Mouse (Mus musculus) myocyte (in vitro differentiated cells): ENCODE measurements around the gene Myo1e. TPM values are rescaled to one million over a fixed set of nuclear protein-coding genes. Genes with fewer than 3 reads are reported as not detected.

Experiments used
- H3K27me3 ChIP-seq: one replicate; pipeline ENCODE4 v1.6.1; 2011; ENCODE audit not compliant: control insufficient read depth, insufficient read depth, insufficient read length
- H3K36me3 ChIP-seq: one replicate; pipeline ENCODE4 v1.6.1; 2011; ENCODE audit not compliant: control insufficient read depth, insufficient read depth
- H3K4me2 ChIP-seq: one replicate; pipeline ENCODE4 v1.6.1; 2011; ENCODE audit warnings: low read depth, control low read depth
- H3K4me3 ChIP-seq: one replicate; pipeline ENCODE4 v1.5.1; 2011; ENCODE audit warnings: mild to moderate bottlenecking, control low read depth, moderate library complexity
- H3K79me2 ChIP-seq: one replicate; pipeline ENCODE4 v1.6.1; 2011; ENCODE audit not compliant: control insufficient read depth, insufficient read depth
- H3ac ChIP-seq: one replicate; pipeline ENCODE4 v1.6.1; 2011; ENCODE audit not compliant: control insufficient read depth, insufficient read length
- CEBPB ChIP-seq: IDR thresholded peaks from 2 replicates; pipeline ENCODE4 v1.6.1; 2011; ENCODE audit warnings: mild to moderate bottlenecking, moderate library complexity; ENCODE audit not compliant: poor library complexity, insufficient read depth, severe bottlenecking
- E2F4 ChIP-seq: IDR thresholded peaks from one replicate; pipeline ENCODE4 v1.6.1; 2011; ENCODE audit warnings: mild to moderate bottlenecking, control low read depth, moderate library complexity; ENCODE audit not compliant: insufficient read depth
- MAX ChIP-seq: IDR thresholded peaks from one replicate; pipeline ENCODE4 v1.6.1; 2011; ENCODE audit warnings: low read depth, mild to moderate bottlenecking, control low read depth
- MYOD1 ChIP-seq, 3 experiments: IDR thresholded peaks; one replicate each; pipeline ENCODE4 v1.6.1; 2011; ENCODE audit warnings: control low read depth in 2 of 3, low read depth in 2 of 3, mild to moderate bottlenecking in 2 of 3, moderate library complexity in 1 of 3; ENCODE audit not compliant: insufficient read length in 2 of 3, control insufficient read depth in 1 of 3
- MYOG ChIP-seq, 3 experiments: IDR thresholded peaks; one replicate each; pipeline ENCODE4 v1.6.1; 2011; ENCODE audit warnings: control low read depth in 2 of 3, low read depth in 2 of 3, mild to moderate bottlenecking in 2 of 3; ENCODE audit not compliant: insufficient read length in 2 of 3, control insufficient read depth in 1 of 3, insufficient read depth in 1 of 3
- POLR2A ChIP-seq: IDR thresholded peaks from one replicate; pipeline ENCODE4 v1.6.1; 2011; ENCODE audit warnings: low read depth, mild to moderate bottlenecking, control low read depth, moderate library complexity; ENCODE audit not compliant: insufficient read length
- POLR2AphosphoS2 ChIP-seq: IDR thresholded peaks from one replicate; pipeline ENCODE4 v1.6.1; 2011; ENCODE audit warnings: low read depth, control low read depth; ENCODE audit not compliant: insufficient read length
- REST ChIP-seq: IDR thresholded peaks from one replicate; pipeline ENCODE4 v1.6.1; 2011; ENCODE audit warnings: mild to moderate bottlenecking, control low read depth, moderate library complexity; ENCODE audit not compliant: insufficient read depth, insufficient read length
- SRF ChIP-seq: IDR thresholded peaks from one replicate; pipeline ENCODE4 v1.6.1; 2011; ENCODE audit warnings: low read depth; ENCODE audit not compliant: control insufficient read depth, insufficient read length
- TCF12 ChIP-seq: IDR thresholded peaks from one replicate; pipeline ENCODE4 v1.6.1; 2011; ENCODE audit warnings: mild to moderate bottlenecking, control low read depth; ENCODE audit not compliant: poor library complexity, insufficient read depth, severe bottlenecking
- TCF3 ChIP-seq: IDR thresholded peaks from one replicate; pipeline ENCODE4 v1.6.1; 2011; ENCODE audit warnings: low read depth, control low read depth; ENCODE audit not compliant: insufficient read length
- USF1 ChIP-seq: IDR thresholded peaks from one replicate; pipeline ENCODE4 v1.6.1; 2011; ENCODE audit warnings: low read depth, mild to moderate bottlenecking, control low read depth, moderate library complexity
- polyA plus RNA-seq: library from polyadenylated mRNA; unstranded; fragments of >200 nt; fragmentation: generic; extraction: Trizol; gene quantifications from one replicate; pipeline ENCODE4 v1.2.1, GENCODE M21; 2012; ENCODE audit warnings: missing spikeins

Gene Myo1e
- polyA plus RNA-seq, 1 experiment, result 26.5 TPM

DNA sequence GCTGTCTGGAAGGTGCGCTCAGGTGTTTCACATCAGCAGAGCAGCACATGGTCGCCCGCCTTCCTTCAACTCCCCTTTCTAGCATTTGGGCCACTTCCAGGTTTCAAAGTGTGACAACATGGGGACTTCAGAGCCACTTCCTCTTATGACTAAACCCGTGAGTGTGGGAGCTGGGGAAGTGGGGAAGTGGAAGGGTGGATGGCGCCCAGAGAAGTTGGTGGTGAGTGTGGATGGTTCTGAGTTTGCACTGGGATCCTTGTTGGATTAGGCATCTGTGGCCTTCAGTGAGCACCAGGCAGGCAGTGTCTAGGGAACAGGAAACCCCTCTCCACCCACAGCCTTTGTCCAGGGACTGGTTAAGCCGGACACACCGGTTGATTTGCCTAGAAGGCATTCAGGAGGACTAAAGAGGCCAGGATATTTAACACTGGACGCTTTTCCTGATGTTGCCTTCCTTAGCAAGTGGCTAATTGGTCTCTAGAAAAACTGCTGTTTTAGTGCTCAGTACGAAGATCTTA is 53.2 kb downstream of the Myo1e start:
- no peak for TF ChIP-seq MYOG (IDR thresholded peaks at IDR 0.05; ENCODE audit: control insufficient read depth in 1 of 3, insufficient read depth in 1 of 3, insufficient read length in 2 of 3, low read depth in 2 of 3)
- no peak for TF ChIP-seq POLR2A
- TF ChIP-seq MAX, result no peak
- no peak for TF ChIP-seq USF1
- no peak for TF ChIP-seq POLR2AphosphoS2
- no peak for TF ChIP-seq CEBPB
- TF ChIP-seq MYOD1 (IDR thresholded peaks at IDR 0.05; ENCODE audit: control insufficient read depth in 1 of 3, insufficient read length in 2 of 3, low read depth in 2 of 3), result no peak
- TF ChIP-seq TCF12, result no peak
- no peak for TF ChIP-seq TCF3
- no peak for TF ChIP-seq E2F4
- TF ChIP-seq REST, result no peak
- TF ChIP-seq SRF, result no peak
- Histone ChIP-seq H3K4me3 (no peak overlapping the region), H3K4me2 (peak overlapping the region; percentile 45), H3ac (no peak overlapping the region), H3K79me2 (peaks cover 93% of the 10 kb centered on the region), H3K27me3 (no peaks in the 10 kb centered on the region), H3K36me3 (no peaks in the 10 kb centered on the region)

DNA sequence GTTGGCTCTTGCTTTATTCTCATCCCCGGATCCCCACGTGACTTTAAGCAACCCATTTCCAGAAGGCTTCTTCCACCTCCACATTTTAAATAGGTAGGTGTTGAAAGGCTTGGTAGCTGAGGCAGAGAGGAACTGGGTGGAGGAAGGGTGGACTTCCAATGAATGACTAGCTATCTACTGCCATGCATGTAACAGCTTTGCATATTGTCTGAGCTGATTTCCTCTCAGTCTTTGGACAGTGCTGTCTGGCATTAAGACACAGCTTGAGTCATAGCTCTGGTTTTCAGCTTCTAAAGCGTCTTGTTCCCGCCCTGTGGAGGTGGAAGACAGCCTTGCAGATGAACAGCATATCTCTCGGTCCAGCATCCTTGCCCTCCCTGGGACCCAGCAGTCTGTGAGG is 54.5 kb downstream of the Myo1e start:
- peaks cover 81% of the 10 kb centered on the region for H3K79me2 ChIP-seq
- no peak overlapping the region for H3K4me3 ChIP-seq
- H3K36me3 ChIP-seq, result no peaks in the 10 kb centered on the region
- H3K4me2 ChIP-seq, result peak overlapping the region; percentile 45
- H3K27me3 ChIP-seq, result no peaks in the 10 kb centered on the region
- no peak for TF ChIP-seq MYOG (IDR thresholded peaks at IDR 0.05; ENCODE audit: control insufficient read depth in 1 of 3, insufficient read depth in 1 of 3, insufficient read length in 2 of 3, low read depth in 2 of 3)
- TF ChIP-seq REST, result no peak
- H3ac ChIP-seq, result no peak overlapping the region

DNA sequence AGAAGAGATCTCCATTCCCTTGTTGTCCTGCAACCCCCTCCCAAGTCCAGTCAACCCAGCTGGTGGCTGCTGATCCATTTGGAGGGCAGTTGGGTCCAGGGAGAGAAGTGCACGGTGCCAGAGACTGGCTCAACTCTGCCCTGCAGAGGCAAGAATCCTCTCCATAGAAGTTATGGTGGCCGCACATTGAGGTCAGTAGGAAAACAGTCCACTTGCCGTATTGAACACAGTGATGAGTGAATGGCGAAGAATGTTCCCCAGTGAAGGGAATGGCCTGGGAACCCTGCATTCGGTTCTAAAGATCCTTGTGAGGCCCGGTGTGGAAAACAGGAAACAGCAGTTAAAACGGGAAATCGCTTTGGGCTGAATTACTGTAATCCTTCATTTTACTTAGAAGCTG is 56.0 kb downstream of the Myo1e start:
- TF ChIP-seq TCF3 (no peak), USF1 (no peak), CEBPB (no peak), POLR2A (no peak), MYOG (IDR thresholded peaks at IDR 0.05; ENCODE audit: control insufficient read depth in 1 of 3, insufficient read depth in 1 of 3, insufficient read length in 2 of 3, low read depth in 2 of 3) (no peak), MYOD1 (IDR thresholded peaks at IDR 0.05; ENCODE audit: control insufficient read depth in 1 of 3, insufficient read length in 2 of 3, low read depth in 2 of 3) (no peak), REST (no peak), TCF12 (no peak), SRF (no peak), POLR2AphosphoS2 (no peak)
- Histone ChIP-seq H3K4me2 (no peak overlapping the region), H3K27me3 (no peaks in the 10 kb centered on the region), H3K36me3 (no peaks in the 10 kb centered on the region), H3ac (no peak overlapping the region), H3K79me2 (peaks cover 80% of the 10 kb centered on the region), H3K4me3 (no peak overlapping the region)

- Histone ChIP-seq H3ac (no peak overlapping the region), H3K79me2 (peaks cover 80% of the 10 kb centered on the region), H3K27me3 (no peaks in the 10 kb centered on the region), H3K4me2 (peak overlapping the region; percentile 35), H3K36me3 (no peaks in the 10 kb centered on the region), H3K4me3 (no peak overlapping the region)
- TF ChIP-seq E2F4, result no peak
- TF ChIP-seq POLR2AphosphoS2, result no peak
- TF ChIP-seq TCF12, result no peak
- TF ChIP-seq SRF, result no peak
- TF ChIP-seq MYOG (IDR thresholded peaks at IDR 0.05; ENCODE audit: control insufficient read depth in 1 of 3, insufficient read depth in 1 of 3, insufficient read length in 2 of 3, low read depth in 2 of 3), result no peak
- TF ChIP-seq REST, result no peak
- TF ChIP-seq MYOD1 (IDR thresholded peaks at IDR 0.05; ENCODE audit: control insufficient read depth in 1 of 3, insufficient read length in 2 of 3, low read depth in 2 of 3), result no peak
- TF ChIP-seq USF1, result no peak
- no peak for TF ChIP-seq CEBPB
- no peak for TF ChIP-seq MAX
- no peak for TF ChIP-seq POLR2A
- no peak for TF ChIP-seq TCF3
Measured at GRCm38 (mm10) chr9:70263735-70264134, 56.6 kb downstream of the Myo1e start.

DNA sequence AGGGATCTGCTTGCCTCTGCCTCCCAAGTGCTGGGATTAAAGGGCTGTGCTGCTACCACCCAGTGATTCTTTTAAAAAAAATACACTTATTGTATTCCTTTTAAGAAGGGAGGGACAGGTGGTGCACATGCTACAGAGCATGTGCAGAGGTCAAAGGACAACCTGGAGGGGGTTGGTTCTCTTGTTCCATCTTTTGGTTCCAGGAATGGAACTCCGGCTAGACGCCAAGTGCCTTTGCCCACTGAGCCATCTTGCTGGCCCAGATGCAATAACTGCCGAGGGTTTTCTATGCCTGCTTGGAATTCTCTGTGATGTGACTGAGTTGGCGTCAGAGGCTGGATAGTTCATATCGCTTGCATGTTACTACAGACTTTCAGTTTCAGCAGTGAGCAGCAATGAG is 58.4 kb downstream of the Myo1e start:
- Histone ChIP-seq H3K4me2 (peak overlapping the region; percentile 10), H3K36me3 (no peaks in the 10 kb centered on the region), H3K4me3 (no peak overlapping the region), H3K79me2 (peaks cover 75% of the 10 kb centered on the region), H3ac (no peak overlapping the region), H3K27me3 (no peaks in the 10 kb centered on the region)
- TF ChIP-seq MYOD1 (IDR thresholded peaks at IDR 0.05; ENCODE audit: control insufficient read depth in 1 of 3, insufficient read length in 2 of 3, low read depth in 2 of 3) (no peak), MAX (no peak), TCF3 (no peak)
